Mouse (Mus musculus) bone marrow, adult 2 months (tissue): Measurements from ENCODE around the gene Ablim1.

ENCODE experiments used
- CTCF ChIP-seq: fragments of 200-500 bp; IDR thresholded peaks from 2 replicates; pipeline ENCODE4 v1.5.1; 2011; ENCODE audit warnings: low read length, control low read depth; ENCODE audit not compliant: control insufficient read depth, insufficient read depth
- POLR2A ChIP-seq: fragments of 200-500 bp; IDR thresholded peaks from 2 replicates; pipeline ENCODE4 v1.6.1; 2011; ENCODE audit warnings: low read depth, mild to moderate bottlenecking, control low read depth, low read length, borderline replicate concordance; ENCODE audit not compliant: control insufficient read depth

- no peak for TF ChIP-seq CTCF
- no peak for TF ChIP-seq POLR2A
Observed at GRCm38 (mm10) chr19:57012068-57012467, 302.7 kb downstream of the Ablim1 start.
